Mouse (Mus musculus) G1E (cell line): Measurements from ENCODE around the gene Nutm1.

Experiments
- CTCF ChIP-seq: IDR thresholded peaks from 2 replicates; pipeline ENCODE4 v1.5.1; 2012; ENCODE audit warnings: low read depth, low read length, inconsistent platforms, mixed read lengths
- GATA1 ChIP-seq: IDR thresholded peaks from 2 replicates; pipeline ENCODE4 v1.6.1; 2012; ENCODE audit warnings: borderline replicate concordance, low read length, inconsistent platforms, mixed read lengths
- GATA2 ChIP-seq: IDR thresholded peaks from 2 replicates; pipeline ENCODE4 v1.6.1; 2012; ENCODE audit warnings: low read depth, low read length, inconsistent platforms, borderline replicate concordance
- POLR2AphosphoS5 ChIP-seq: IDR thresholded peaks from 2 replicates; pipeline ENCODE4 v1.6.1; 2012; ENCODE audit warnings: low read depth, low read length, inconsistent platforms; ENCODE audit not compliant: insufficient replicate concordance
- TAL1 ChIP-seq: conservative IDR thresholded peaks from 2 replicates; pipeline ENCODE4 v1.6.1; 2012; ENCODE audit warnings: low read depth, low read length, inconsistent platforms, mixed read lengths

DNA sequence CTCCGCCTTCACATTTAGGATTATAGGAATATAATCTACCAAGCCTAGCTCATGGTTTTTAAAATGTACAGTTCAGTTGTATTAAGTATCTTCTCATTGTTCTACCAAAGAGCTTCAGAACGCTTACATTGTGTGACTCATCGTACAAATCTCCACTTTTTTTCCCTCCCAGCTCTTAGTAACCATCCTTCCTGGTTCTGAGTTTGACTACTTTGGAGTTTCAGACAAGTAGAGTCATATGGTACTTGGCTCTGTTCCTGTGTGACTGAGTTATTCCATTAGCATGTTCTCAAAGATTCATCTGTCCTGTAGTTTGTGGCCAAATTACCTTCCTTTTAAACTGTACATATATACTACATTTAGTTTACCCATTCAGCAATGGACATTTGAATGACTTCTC lies 49.6 kb upstream of the Nutm1 start:
- TF ChIP-seq TAL1 (no peak), GATA2 (no peak), CTCF (no peak), GATA1 (no peak), POLR2AphosphoS5 (no peak)
